Mouse (Mus musculus) heart, postnatal 14 days (tissue): ENCODE results near the gene Med13l. TPM values are rescaled to one million over a fixed set of nuclear protein-coding genes. Genes with fewer than 3 reads are reported as not detected.
A peak's percentile ranks its signal among the peaks of the same experiment; 100 is the strongest.

ENCODE experiments used
- DNase-seq, 2 experiments: peaks; one replicate each; pipeline ENCODE4 v3.0.0; 2021 to 2022
- intact Hi-C: fragments of 180-260 bp; cut with DNase I; formaldehyde crosslinking; loops from one replicate; pipeline ENCODE4 v1.15.1; 2025
- total RNA-seq, 2 experiments: library from RNA; stranded (reverse); gene quantifications; 2 replicates each; pipeline ENCODE4 v1.2.3; 2021

Med13l gene
- total RNA-seq, 2 experiments from 2014 or later: 33.0 to 34.8 TPM

GRCm38 (mm10) chr5:118812421-118812820, 251.9 kb downstream of the Med13l start:
- intact Hi-C loops: no loop called here
- peak; percentile 41 to 69 for DNase-seq

DNA sequence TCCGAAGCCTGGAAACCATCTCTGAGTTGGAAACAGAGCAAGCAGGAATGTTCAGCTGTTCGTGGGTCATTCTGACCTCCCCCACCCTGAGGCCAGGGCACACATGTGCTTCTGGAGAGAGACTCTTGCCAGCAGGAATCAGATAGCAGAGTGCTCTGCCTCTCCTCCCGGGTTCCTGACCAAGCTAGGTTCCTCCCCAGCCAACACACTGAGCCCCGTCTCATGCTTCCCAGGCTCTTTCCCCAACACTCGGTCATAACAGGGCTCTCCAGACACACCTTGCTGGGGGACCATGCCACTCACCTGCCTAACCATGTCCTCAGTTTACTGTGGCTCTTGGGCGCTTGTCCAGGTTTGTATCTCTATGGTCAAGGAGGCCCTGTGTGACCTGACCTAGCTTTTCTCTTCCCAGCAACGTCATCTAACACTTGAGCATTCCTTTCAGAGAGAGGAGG, 252.5 kb downstream of the Med13l start:
- intact Hi-C loops: no loop called here

GRCm38 (mm10) chr5:118814052-118814451, 253.6 kb downstream of the Med13l start:
- intact Hi-C loops: loop anchor here (1.0 kb wide), 1 partner anchor 33 kb away; no protein-coding TSS in a partner anchor
- DNase-seq: peak; percentile 49 to 61

More for the DNA sequence above, 252.5 kb downstream of the Med13l start:
- peak in 1 of 2 experiments; percentile 33 for DNase-seq
